Mouse (Mus musculus) large intestine, adult 2 months (tissue): ENCODE measurements at regions not wholly inside any gene's neighbourhood (a gene's known extent, or its start where the extent isn't known, plus 50 kb on each side); places are given as distances from the start of the nearest gene placed in this dataset.

Experiments used
- DNase-seq: peaks from one replicate; pipeline ENCODE4 v3.0.0-alpha.2; 2012; ENCODE audit warnings: low read depth, low spot score
- WGBS: fragments of 180-500 bp; shearing (Covaris S2); methylation state at CpG from one replicate; pipeline ENCODE4 v1.1.7; 2018; 5-methylcytosine and 5-hydroxymethylcytosine counted together

GRCm38 (mm10) chr5:47693478-47693877 is 289.5 kb upstream of the Slit2 start:
- 75% methylated on average over 6 of the region's 6 CpGs for WGBS
- no peak for DNase-seq

GRCm38 (mm10) chr5:47693921-47694320 is 289.0 kb upstream of the Slit2 start:
- 94% methylated on average over 3 of the region's 3 CpGs for WGBS
- no peak for DNase-seq

- 75% methylated on average over 3 of the region's 3 CpGs for WGBS
- no peak for DNase-seq
Observed at GRCm38 (mm10) chr5:47694630-47695029, 288.3 kb upstream of the Slit2 start.

- DNase-seq = no peak
Observed at GRCm38 (mm10) chr5:47711553-47711952, 271.4 kb upstream of the Slit2 start.

GRCm38 (mm10) chr5:47714333-47714732 is 268.6 kb upstream of the Slit2 start:
- 76% methylated on average over 5 of the region's 5 CpGs for WGBS
- DNase-seq = no peak

GRCm38 (mm10) chr5:47724911-47725310 is 258.0 kb upstream of the Slit2 start:
- WGBS = 75% methylated on average over 2 of the region's 2 CpGs
- no peak for DNase-seq

GRCm38 (mm10) chr5:47742727-47743126 is 240.2 kb upstream of the Slit2 start:
- DNase-seq = no peak

GRCm38 (mm10) chr5:47745177-47745576 is 237.8 kb upstream of the Slit2 start:
- 95% methylated on average over 2 of the region's 2 CpGs for WGBS
- DNase-seq = no peak

More at GRCm38 (mm10) chr5:47742727-47743126, 240.2 kb upstream of the Slit2 start:
- 82% methylated on average over 2 of the region's 2 CpGs for WGBS

- DNase-seq = peak; percentile 54
- WGBS = 18% methylated on average over 2 of the region's 2 CpGs
Observed at GRCm38 (mm10) chr5:47751907-47752306, 231.0 kb upstream of the Slit2 start.

- WGBS = 67% methylated on average over 8 of the region's 8 CpGs
- no peak for DNase-seq
Observed at GRCm38 (mm10) chr5:47772642-47773353, 210.1 kb upstream of the Slit2 start.

GRCm38 (mm10) chr5:47773354-47773743 is 209.6 kb upstream of the Slit2 start:
- no peak for DNase-seq
- WGBS = 58% methylated on average over 3 of the region's 3 CpGs

GRCm38 (mm10) chr5:47780861-47781260 is 202.1 kb upstream of the Slit2 start:
- 67% methylated on average over 2 of the region's 2 CpGs for WGBS

GRCm38 (mm10) chr5:47781608-47782007 is 201.3 kb upstream of the Slit2 start:
- WGBS = 39% methylated on average over 5 of the region's 5 CpGs
- DNase-seq = no peak

More at GRCm38 (mm10) chr5:47780861-47781260, 202.1 kb upstream of the Slit2 start:
- DNase-seq = no peak

GRCm38 (mm10) chr5:47794639-47795272 is 188.2 kb upstream of the Slit2 start:
- no peak for DNase-seq
- WGBS = 56% methylated on average over 6 of the region's 6 CpGs

GRCm38 (mm10) chr5:47795273-47795672 is 187.7 kb upstream of the Slit2 start:
- 37% methylated on average over 3 of the region's 3 CpGs for WGBS
- no peak for DNase-seq

GRCm38 (mm10) chr5:47820936-47821335 is 162.0 kb upstream of the Slit2 start:
- 95% methylated on average over 1 of the region's 1 CpGs for WGBS
- no peak for DNase-seq

GRCm38 (mm10) chr5:47837998-47838397 is 144.9 kb upstream of the Slit2 start:
- WGBS = 93% methylated on average over 3 of the region's 3 CpGs
- no peak for DNase-seq

- WGBS = 46% methylated on average over 5 of the region's 5 CpGs
- DNase-seq = no peak
Observed at GRCm38 (mm10) chr5:47869701-47870100, 113.2 kb upstream of the Slit2 start.
